Mouse (Mus musculus): Measurements from ENCODE around the gene Itih5.

DNA sequence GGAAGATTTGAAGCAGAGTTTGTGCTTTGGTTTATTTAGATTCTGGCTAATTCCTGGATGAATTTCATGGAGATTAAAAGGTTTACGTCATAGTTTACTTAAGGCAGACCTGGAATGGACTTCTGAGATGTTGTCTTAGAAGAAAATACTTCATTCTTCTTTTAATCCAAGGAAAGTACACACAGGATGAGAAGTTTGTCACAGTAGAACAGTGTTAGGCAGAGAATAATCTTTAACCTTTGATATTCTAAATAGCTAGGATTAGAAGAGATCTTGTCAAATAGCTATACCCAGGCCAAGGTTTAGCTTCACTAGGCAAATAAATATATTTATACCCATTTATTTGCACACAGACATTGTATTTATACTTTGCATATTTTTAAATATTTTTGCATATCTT, 73.5 kb downstream of the Itih5 start:
- TF ChIP-seq CTCF (IDR thresholded peaks at IDR 0.05; ENCODE audit: low read depth) (no peak), EP300 (optimal IDR thresholded peaks at IDR 0.05) (peak; percentile 54)

Data from stomach, postnatal 0 days (tissue).